Mouse (Mus musculus): ENCODE data around the gene Zfp385a.

GRCm38 (mm10) chr15:103299644-103300043 lies 40.2 kb downstream of the Zfp385a start:
- no peak for TF ChIP-seq CTCF (IDR thresholded peaks at IDR 0.05; ENCODE audit: low read depth, low read length)
- no peak for TF ChIP-seq POLR2A (IDR thresholded peaks at IDR 0.05; ENCODE audit: extremely low read depth, insufficient read depth, low read length)
